Mouse (Mus musculus): ENCODE data around the gene Stox2. TPM values are rescaled to one million over a fixed set of nuclear protein-coding genes. Genes with fewer than 3 reads are reported as not detected.

Stox2 gene
- polyA plus RNA-seq, 1 experiment from 2014 or later = 7.4 TPM

DNA sequence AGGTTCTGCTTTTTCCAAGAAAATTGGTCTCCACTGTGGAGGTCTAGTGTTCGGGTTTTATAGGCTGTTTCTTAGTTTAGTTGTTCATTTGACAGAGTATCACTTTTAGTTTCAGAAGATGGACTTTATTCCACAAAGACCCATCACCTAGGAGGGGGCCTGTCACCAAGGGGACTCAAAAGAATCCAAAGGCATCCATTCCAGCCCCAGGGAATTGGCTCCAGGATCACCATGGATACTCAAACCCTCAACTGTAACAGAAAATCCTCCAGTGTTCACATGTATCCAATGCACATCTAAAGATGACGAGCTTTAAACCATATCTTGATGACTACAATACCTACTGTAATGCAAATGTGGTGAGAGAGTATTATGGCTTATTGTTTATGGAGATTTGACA is 267.4 kb downstream of the Stox2 start:
- H3K4me1 ChIP-seq (ENCODE audit: insufficient read depth, low read depth, low read length) = no peaks in the 10 kb centered on the region
- DNase-seq (ENCODE audit: low spot score) (no peak), ATAC-seq (no peak)
- no peak overlapping the region for H3K9ac ChIP-seq (replicated peaks; ENCODE audit: low read depth)
- H3K9me3 ChIP-seq (ENCODE audit: low read length) = no peaks in the 10 kb centered on the region
- TF ChIP-seq CTCF (IDR thresholded peaks at IDR 0.05) (no peak), EP300 (IDR thresholded peaks at IDR 0.05) (no peak)
- 93% methylated on average over 2 of the region's 2 CpGs for WGBS
- no peaks in the 10 kb centered on the region for H3K27me3 ChIP-seq (replicated peaks; ENCODE audit: insufficient read depth, low read length)
- no peak overlapping the region for H3K4me3 ChIP-seq (ENCODE audit: low read depth, low read length)
- H3K4me2 ChIP-seq (replicated peaks; ENCODE audit: low read depth, low read length) = no peak overlapping the region
- H3K27ac ChIP-seq (ENCODE audit: low read length) = no peak overlapping the region
- no peaks in the 10 kb centered on the region for H3K36me3 ChIP-seq (ENCODE audit: insufficient read depth, low read length)

DNA sequence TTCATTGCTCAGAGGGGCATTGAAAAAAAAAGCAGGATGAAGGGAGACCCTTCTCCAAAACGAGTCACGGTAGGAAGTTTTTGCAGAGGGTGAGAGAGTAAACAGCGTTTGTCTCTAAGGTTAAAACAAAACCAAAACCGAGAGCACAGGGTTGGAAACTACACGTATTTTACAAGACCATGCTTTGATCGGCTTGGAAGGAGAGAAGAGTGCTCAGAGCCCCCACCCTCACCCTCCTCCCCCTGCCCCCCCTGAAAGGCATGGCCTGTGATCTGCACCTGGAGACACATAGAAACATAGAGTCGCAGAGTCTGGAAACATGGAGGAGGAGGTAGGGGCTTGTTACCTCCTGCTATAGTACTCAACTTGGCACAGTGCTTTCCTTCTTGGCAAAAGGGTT is 272.3 kb downstream of the Stox2 start:
- Histone ChIP-seq H3K9me3 (ENCODE audit: low read length) (no peaks in the 10 kb centered on the region), H3K27ac (ENCODE audit: low read length) (no peak overlapping the region), H3K36me3 (ENCODE audit: insufficient read depth, low read length) (no peaks in the 10 kb centered on the region), H3K4me1 (ENCODE audit: insufficient read depth, low read depth, low read length) (no peaks in the 10 kb centered on the region), H3K9ac (replicated peaks; ENCODE audit: low read depth) (no peak overlapping the region), H3K27me3 (replicated peaks; ENCODE audit: insufficient read depth, low read length) (no peaks in the 10 kb centered on the region), H3K4me3 (ENCODE audit: low read depth, low read length) (no peak overlapping the region), H3K4me2 (replicated peaks; ENCODE audit: low read depth, low read length) (no peak overlapping the region)
- TF ChIP-seq CTCF (IDR thresholded peaks at IDR 0.05) (no peak), EP300 (IDR thresholded peaks at IDR 0.05) (no peak)
- no peak for ATAC-seq
- 60% methylated on average over 7 of the region's 7 CpGs for WGBS
- no peak for DNase-seq (ENCODE audit: low spot score)

DNA sequence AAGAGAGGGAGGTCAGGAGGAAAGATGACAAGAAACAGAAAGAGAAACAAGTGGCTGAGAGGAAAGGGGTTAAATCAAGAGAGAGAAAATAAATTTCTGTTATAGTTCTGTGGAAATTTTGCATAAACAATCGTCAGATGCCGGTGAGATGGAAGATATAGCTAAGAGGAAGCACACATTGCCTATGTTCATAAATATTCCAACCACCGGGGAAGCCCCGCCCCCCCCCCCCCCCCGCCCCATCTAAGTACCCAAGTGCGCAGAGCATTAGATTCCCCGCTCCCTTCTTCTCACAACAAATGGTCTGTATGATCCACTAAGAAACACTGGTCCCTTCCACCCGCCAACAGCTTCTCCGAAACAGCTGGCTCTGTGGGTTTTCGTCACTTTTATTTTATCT is 273.3 kb downstream of the Stox2 start:
- no peaks in the 10 kb centered on the region for H3K36me3 ChIP-seq (ENCODE audit: insufficient read depth, low read length)
- DNase-seq (ENCODE audit: low spot score) (no peak), ATAC-seq (no peak)
- no peaks in the 10 kb centered on the region for H3K27me3 ChIP-seq (replicated peaks; ENCODE audit: insufficient read depth, low read length)
- H3K9me3 ChIP-seq (ENCODE audit: low read length) = no peaks in the 10 kb centered on the region
- H3K9ac ChIP-seq (replicated peaks; ENCODE audit: low read depth) = no peak overlapping the region
- no peak overlapping the region for H3K4me3 ChIP-seq (ENCODE audit: low read depth, low read length)
- WGBS = 46% methylated on average over 8 of the region's 10 CpGs
- TF ChIP-seq CTCF (IDR thresholded peaks at IDR 0.05) (no peak), EP300 (IDR thresholded peaks at IDR 0.05) (no peak)
- H3K27ac ChIP-seq (ENCODE audit: low read length) = no peak overlapping the region
- H3K4me2 ChIP-seq (replicated peaks; ENCODE audit: low read depth, low read length) = no peak overlapping the region
- no peaks in the 10 kb centered on the region for H3K4me1 ChIP-seq (ENCODE audit: insufficient read depth, low read depth, low read length)

DNA sequence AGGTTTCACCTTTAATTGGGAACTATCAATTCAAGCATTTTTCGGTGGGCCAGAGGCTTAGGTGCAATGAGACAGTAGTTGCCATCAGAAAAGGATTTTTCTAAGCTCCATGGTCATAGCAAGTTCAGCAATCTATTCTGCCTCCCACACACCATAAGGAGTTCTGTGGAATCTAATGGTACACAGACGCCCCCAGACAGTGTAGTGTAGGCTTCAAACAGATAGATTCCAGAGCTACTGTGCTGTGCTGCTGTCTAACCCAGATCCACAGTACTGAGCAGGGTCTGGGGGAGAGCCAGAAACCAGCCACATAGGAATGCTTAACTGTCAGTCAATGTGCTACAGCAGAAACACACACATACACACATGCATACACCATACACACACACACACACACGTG is 285.5 kb downstream of the Stox2 start:
- Histone ChIP-seq H3K27me3 (replicated peaks; ENCODE audit: insufficient read depth, low read length) (no peaks in the 10 kb centered on the region), H3K9ac (replicated peaks; ENCODE audit: low read depth) (no peak overlapping the region), H3K36me3 (ENCODE audit: insufficient read depth, low read length) (no peaks in the 10 kb centered on the region), H3K27ac (ENCODE audit: low read length) (no peak overlapping the region), H3K4me2 (replicated peaks; ENCODE audit: low read depth, low read length) (no peak overlapping the region), H3K4me3 (ENCODE audit: low read depth, low read length) (no peak overlapping the region), H3K9me3 (ENCODE audit: low read length) (no peaks in the 10 kb centered on the region), H3K4me1 (ENCODE audit: insufficient read depth, low read depth, low read length) (no peaks in the 10 kb centered on the region)
- 80% methylated on average over 3 of the region's 3 CpGs for WGBS
- ATAC-seq = no peak
- TF ChIP-seq EP300 (IDR thresholded peaks at IDR 0.05) (no peak), CTCF (IDR thresholded peaks at IDR 0.05) (no peak)
- DNase-seq (ENCODE audit: low spot score) = no peak

GRCm38 (mm10) chr8:47154521-47154920 is 291.6 kb downstream of the Stox2 start:
- WGBS = 99% methylated on average over 2 of the region's 2 CpGs
- H3K36me3 ChIP-seq (ENCODE audit: insufficient read depth, low read length) = no peaks in the 10 kb centered on the region
- no peak overlapping the region for H3K4me3 ChIP-seq (ENCODE audit: low read depth, low read length)
- H3K4me1 ChIP-seq (ENCODE audit: insufficient read depth, low read depth, low read length) = no peaks in the 10 kb centered on the region
- TF ChIP-seq CTCF (IDR thresholded peaks at IDR 0.05) = peak; percentile 38
- no peak for TF ChIP-seq EP300 (IDR thresholded peaks at IDR 0.05)
- no peak overlapping the region for H3K27ac ChIP-seq (ENCODE audit: low read length)
- DNase-seq (ENCODE audit: low spot score) = no peak
- H3K9me3 ChIP-seq (ENCODE audit: low read length) = 0 out of 2 replicates have a peak, but pooled peaks cover 4% of the 10 kb centered on the region
- H3K4me2 ChIP-seq (replicated peaks; ENCODE audit: low read depth, low read length) = no peak overlapping the region
- no peaks in the 10 kb centered on the region for H3K27me3 ChIP-seq (replicated peaks; ENCODE audit: insufficient read depth, low read length)
- no peak overlapping the region for H3K9ac ChIP-seq (replicated peaks; ENCODE audit: low read depth)
- no peak for ATAC-seq

DNA sequence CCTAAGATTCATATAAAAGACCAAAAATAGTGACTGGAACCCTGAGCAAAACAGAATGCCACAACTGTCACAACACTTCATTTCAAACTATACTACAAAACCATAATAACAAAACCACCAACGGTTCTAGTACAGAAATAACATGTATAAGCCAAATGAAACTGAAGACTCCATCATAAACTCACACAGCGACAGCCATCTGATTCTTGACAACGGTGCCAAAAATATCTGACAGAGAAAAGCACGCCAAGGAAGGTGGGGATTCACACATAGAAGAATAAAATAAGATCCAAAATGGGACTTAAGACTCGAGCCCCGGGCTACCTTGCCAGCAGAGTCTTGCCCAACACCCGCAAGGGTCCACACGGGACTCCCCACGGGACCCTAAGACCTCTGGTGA is 300.9 kb downstream of the Stox2 start:
- Histone ChIP-seq H3K9ac (replicated peaks; ENCODE audit: low read depth) (no peak overlapping the region), H3K27ac (ENCODE audit: low read length) (no peak overlapping the region), H3K27me3 (replicated peaks; ENCODE audit: insufficient read depth, low read length) (no peaks in the 10 kb centered on the region), H3K4me2 (replicated peaks; ENCODE audit: low read depth, low read length) (no peak overlapping the region), H3K4me3 (ENCODE audit: low read depth, low read length) (no peak overlapping the region), H3K9me3 (ENCODE audit: low read length) (no peaks in the 10 kb centered on the region), H3K36me3 (ENCODE audit: insufficient read depth, low read length) (no peaks in the 10 kb centered on the region), H3K4me1 (ENCODE audit: insufficient read depth, low read depth, low read length) (no peaks in the 10 kb centered on the region)
- DNase-seq (ENCODE audit: low spot score) (no peak), ATAC-seq (no peak)
- WGBS = 87% methylated on average over 9 of the region's 9 CpGs
- no peak for TF ChIP-seq EP300 (IDR thresholded peaks at IDR 0.05)
- TF ChIP-seq CTCF (IDR thresholded peaks at IDR 0.05) = no peak

DNA sequence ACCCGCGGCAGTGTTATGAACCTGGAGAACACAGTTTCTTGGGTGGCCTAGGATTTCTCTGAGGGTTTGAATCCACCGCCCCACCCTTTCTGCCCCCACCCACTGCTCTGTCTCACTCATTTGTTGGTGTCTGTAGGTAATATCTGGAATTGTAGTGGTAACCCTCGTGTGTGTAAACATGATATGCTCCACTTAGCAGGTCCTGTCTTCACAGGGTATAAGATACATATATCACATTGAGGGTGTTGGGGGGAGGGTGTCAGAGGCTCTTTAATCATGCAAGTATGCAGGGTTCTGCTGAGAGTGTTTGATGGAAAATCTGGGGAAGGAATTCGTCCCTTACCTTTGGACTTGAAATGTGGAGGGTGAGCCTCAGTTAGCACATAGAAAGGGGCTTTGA is 310.1 kb downstream of the Stox2 start:
- TF ChIP-seq CTCF (IDR thresholded peaks at IDR 0.05) = no peak
- TF ChIP-seq EP300 (IDR thresholded peaks at IDR 0.05) = no peak
- 30% methylated on average over 5 of the region's 5 CpGs for WGBS
- no peaks in the 10 kb centered on the region for H3K9me3 ChIP-seq (ENCODE audit: low read length)
- H3K27ac ChIP-seq (ENCODE audit: low read length) = no peak overlapping the region
- H3K36me3 ChIP-seq (ENCODE audit: insufficient read depth, low read length) = no peaks in the 10 kb centered on the region
- H3K27me3 ChIP-seq (replicated peaks; ENCODE audit: insufficient read depth, low read length) = no peaks in the 10 kb centered on the region
- no peak for DNase-seq (ENCODE audit: low spot score)
- ATAC-seq = no peak
- no peak overlapping the region for H3K9ac ChIP-seq (replicated peaks; ENCODE audit: low read depth)
- no peaks in the 10 kb centered on the region for H3K4me1 ChIP-seq (ENCODE audit: insufficient read depth, low read depth, low read length)
- peak overlapping the region; percentile 56 for H3K4me2 ChIP-seq (replicated peaks; ENCODE audit: low read depth, low read length)
- H3K4me3 ChIP-seq (ENCODE audit: low read depth, low read length) = peak overlapping the region; percentile 19

All from lung, postnatal 0 days (tissue).